Mouse (Mus musculus): ENCODE data around the gene Ndufb3.
"Not testable (repeated sequence)": the region's sequence is repeated elsewhere in the genome, so short reads cannot be mapped to it uniquely, and the experiment has no call there.

The Ndufb3 gene

DNA sequence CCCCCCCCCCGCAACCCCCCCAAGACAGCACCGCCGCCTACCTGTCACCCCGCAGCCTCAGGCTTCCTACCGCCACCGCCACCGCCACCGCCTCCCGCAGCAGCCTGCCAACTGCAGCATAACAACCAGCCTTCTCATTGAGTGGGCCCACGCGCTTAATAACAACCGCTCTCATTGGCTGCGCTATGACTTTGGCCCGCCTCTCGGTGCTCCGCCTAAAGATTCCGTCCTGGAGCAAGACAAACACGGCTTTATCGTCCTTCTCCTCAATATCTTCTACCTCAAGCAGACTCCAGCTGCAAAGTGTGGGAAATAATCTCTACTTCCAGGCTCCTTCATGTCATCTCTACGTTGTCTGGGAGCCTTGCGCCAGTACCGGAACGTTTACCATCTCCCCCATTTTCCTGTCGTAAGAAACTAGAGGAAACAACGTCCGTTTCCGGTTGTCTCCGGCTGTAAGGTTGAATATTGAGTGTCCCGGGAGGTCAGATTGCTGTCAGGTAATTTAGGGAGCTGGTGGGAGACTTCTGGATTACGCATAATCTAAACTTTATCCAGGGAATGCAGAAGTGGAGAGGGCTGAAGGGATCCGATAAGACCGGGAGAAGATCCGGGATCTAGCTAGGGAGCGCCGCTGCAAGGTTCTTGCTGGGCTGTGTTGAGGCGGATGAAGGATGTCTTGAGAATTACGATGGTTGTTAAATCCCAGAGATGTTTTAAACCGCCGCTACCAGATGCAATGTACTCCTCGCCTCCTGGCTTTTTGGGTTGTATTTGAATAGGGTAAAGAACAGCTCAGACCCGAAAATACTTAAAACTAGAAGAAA lies at the start of gene Ndufb3, which contains the start of gene Fam126b:
Gene Ndufb3 (plus strand): TSS at position 214 of the 827 bp plus-strand sequence.
Gene Fam126b (minus strand): TSS at position 153 of the 827 bp plus-strand sequence.
- DNase-seq (ENCODE audit: low spot score in 2 of 2), result peak; percentile 84 to 88

DNA sequence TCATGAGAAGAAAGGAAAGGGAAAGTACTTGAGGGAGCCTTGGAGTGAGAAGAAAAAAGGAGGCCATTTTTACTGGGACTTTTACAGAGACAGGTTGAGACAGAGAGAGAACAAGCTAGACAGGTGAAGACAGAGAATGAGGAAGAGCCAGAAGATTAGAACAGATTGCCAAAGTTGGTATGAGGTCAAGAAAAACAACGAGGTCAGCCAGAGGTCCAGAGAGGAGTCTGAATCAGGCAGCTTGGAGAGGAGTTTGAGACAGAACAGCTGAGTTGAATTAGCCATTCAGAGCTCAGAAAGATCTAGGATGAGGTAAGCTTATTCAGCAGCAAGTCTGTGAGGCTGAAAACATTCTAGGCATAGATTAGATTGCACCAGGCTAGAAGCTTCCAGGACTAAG lies 44.8 kb upstream of the Ndufb3 start:
- no peak for DNase-seq (ENCODE audit: low spot score in 2 of 2)

DNA sequence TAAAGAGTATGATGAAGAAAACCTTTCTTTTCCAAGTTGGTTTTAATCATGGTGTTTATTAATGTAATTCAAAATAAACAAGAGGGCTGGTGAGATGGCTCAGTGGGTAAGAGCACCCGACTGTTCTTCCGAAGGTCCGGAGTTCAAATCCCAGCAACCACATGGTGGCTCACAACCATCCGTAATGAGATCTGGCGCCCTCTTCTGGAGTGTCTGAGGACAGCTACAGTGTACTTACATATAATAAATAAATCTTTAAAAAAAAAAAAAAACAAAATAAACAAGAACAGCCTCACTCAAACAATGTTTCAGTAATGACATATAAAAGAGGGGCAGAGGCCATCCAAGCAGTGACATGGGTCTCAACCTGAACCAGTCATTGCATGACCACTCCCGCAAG lies 25.8 kb upstream of the Ndufb3 start:
- not testable (repeated sequence) for DNase-seq (ENCODE audit: low spot score in 2 of 2)

DNA sequence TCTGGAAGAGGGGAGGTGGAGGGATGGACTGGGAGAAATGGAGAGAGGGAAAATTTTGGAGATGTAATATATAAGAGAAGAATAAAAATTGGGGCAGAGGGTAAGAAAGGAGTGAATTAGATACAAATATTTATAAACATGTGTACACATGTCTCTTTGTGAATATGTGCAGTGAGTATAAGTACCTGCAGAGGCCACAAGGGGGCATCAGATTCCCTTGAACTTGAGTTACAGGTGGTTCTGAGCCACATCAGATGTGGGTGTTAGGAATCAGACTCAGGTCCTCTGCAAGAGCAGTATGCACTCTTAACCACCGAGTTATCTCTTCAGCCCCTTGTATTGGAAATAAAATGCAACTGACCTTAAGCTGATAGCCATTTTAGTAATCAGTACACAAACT lies 23.7 kb upstream of the Ndufb3 start:
- DNase-seq (ENCODE audit: low spot score in 2 of 2), result no peak

DNA sequence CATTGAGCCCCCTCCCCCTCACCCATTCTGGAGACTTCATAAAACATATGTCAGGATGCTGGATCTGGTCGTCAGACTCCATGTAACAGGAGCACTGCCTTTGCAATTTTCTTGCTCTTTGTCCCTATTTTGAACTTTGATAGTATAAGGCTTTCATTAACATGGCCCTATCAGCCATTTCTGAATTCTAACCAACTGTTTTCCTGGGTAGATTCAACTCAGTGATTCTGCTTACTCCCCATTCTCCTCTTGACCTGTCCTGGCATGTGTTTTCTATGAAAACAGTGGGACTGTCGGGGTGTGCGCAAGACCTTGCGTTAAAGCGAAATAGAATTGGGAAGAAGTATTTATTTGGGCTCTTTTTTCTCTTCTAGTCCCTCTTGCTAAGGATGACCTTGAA lies 21.2 kb upstream of the Ndufb3 start:
- DNase-seq (ENCODE audit: low spot score in 2 of 2), result no peak

DNA sequence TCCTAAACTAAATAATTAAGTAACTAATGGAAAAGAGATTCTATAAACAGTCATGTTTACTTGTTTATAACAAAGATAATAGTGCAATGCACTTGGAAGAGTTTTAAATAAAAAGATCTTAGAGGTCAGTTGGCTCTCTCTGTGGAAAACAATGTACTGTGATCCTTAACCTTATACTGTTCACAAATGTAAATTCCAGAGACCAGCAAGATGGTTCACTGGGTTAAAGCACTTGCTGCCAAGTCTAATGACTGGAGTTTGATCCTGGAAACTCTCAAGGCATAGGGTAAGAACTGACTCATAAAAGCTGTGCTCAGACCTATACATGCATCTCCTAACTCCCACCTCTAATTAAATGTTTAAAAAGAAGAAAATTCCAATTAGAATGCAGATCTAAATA lies 19.6 kb upstream of the Ndufb3 start:
- no peak for DNase-seq (ENCODE audit: low spot score in 2 of 2)

DNA sequence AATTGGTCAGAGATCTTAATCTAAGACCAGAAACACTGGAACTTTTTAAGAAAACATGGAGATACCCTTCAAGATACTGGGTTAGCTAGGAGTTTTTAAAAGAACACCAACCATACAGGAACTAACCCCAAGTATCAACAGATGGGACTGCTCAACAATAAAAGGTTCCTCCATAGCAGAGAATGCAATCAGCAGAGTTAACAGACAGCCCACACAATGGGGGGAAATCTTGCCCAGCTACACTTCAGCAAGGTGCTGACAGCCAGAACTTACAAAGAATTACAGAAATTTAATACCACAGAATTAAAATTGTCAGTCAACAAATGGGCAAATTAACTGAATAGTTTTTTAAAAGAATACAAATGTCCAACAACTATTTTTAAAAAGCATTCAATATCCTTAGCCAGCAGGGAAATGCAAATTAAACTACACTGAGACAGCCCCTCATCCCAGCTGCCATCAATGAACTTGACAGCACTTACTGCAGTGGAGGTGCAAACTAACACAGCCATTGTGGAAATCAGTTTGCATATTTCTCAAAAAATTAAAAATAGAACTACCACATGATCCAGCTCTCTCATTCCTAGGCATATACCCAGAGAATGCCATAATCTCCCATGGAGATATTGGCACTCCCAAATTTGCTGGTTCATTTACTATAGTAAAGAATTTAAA lies 17.6 kb upstream of the Ndufb3 start:
- DNase-seq (ENCODE audit: low spot score in 2 of 2), result no peak

DNA sequence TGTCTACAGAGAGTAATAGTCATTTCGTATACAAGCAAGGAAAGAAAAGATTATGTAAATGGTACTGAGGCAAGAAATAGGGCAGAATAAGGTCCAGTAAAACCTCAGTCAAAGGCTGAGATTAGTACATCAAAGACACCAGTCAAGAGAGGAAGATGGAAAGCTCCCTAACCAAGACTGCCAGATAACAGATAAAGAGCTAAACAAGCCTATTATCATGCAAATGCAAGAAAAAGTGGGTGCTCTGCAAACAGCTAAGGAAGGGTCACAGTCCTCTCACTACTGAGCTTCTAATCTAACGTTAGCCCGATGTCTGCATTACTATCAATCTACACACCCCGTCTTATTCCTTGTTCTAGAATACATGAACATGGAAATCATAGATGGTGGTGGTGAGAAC lies 15.7 kb upstream of the Ndufb3 start:
- DNase-seq (ENCODE audit: low spot score in 2 of 2), result no peak

DNA sequence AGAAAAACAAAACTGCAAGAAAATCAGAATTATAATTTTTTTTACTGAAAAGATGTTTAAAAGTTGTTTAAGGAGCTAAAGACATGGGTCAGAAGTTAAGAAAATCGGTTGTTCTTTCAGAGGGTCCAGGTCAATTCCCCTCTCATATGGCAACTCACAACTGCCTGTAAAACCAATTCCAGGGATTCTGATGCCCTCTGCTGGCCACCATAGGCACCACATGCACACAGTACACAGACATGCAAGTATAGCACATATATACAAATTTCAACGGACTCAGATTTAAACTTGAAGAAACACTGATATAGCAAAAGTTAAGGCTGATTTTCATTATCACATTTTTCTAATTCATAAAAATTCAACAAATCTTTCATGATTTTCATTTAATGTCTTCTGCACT lies 7.0 kb upstream of the Ndufb3 start:
- DNase-seq (ENCODE audit: low spot score in 2 of 2), result peak in 1 of 2 experiments; percentile 13

DNA sequence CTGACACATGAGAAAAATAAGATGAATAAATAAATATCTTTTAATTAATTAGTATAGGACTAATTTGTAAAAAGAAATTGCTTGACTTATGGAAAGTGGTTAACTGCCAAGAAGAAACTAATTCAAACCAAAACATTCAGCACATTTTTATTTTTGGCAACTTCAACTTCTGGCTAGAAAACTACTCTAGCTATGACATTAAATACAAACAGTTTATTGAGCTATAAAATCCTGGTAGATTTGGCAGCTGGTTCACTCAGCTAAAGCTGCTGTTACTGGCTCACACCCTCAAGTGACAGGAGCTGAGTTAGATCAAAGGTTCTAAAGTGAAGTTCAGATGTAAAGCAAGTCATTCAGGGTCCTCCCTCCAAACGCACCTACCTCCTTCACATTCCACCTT lies 3.6 kb upstream of the Ndufb3 start:
- no peak for DNase-seq (ENCODE audit: low spot score in 2 of 2)

DNA sequence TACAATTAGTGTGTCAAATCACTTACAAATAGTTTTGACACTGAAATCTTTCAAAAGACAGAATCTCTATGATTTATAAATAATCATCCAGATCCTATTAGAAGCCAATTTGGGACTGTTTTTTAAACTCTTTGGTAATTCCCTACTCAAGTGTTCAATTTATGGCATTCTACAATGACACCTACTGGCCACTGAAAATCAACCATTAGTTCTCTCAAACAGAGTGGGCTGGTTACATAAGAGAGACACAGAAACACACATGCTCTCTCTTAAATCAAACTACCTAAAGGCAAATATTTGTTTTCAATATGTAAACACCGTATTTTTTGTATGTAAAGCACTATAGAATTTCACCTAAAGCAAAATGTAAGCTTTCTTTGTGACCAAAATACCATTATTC lies 1.9 kb upstream of the Ndufb3 start:
- DNase-seq (ENCODE audit: low spot score in 2 of 2), result no peak

DNA sequence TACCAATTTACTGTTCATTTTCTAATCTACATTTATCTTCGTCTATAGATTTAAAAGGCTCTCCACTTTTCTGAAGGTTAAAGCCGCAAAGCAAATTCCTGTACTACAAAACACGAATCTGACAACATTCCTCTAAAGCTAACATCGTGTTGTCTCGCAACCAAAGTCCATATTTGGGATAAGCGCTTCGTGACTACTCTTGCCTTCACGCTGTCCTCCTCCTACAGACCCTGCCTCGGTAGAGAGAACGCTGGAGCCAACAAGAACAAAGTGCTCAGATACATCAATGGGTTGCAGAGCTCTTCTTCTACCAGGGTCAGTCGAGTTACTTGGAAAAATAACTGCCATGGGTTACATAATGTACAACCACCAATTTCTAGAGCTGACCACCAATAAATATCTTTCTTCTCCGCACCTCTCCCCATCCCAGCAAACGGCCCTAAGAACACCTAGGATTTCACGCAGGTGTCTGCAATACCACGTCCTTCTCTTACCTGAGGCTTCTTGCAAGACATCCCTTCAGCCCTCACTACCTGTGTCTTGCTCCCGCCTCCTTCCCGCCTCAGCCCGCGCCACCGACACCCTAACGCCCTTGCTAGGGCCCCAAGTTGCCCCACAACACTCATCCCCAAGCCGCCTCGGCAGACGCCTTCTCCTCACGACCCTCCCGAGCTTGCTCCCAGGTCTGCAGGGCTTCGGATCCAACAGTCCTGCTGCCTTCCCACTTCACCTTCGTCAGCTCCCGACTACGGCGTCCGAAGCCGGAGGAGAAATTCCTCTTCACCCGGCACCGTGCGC lies 612 bp upstream of the Ndufb3 start:
- DNase-seq (ENCODE audit: low spot score in 2 of 2), result peak in 1 of 2 experiments; percentile 17

DNA sequence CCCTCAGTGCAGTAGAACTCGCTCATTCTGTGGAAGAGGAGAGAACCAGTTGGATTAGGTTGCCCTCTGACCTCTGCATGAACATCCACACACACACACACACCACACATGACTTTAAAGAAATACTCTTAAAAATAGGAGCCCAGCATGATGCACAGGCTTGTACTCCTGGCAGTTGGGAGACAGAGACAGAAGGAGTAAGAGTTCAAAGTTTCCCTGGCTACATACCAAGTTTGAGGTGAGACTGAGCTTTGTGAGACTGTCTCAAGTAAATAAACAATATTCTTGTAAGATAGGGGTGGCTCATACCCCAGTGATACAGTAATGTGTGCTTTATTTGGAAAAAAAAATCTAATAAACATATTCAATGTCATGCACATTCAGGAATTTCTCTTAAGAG lies 1.3 kb downstream of the Ndufb3 start:
- DNase-seq (ENCODE audit: low spot score in 2 of 2), result no peak

DNA sequence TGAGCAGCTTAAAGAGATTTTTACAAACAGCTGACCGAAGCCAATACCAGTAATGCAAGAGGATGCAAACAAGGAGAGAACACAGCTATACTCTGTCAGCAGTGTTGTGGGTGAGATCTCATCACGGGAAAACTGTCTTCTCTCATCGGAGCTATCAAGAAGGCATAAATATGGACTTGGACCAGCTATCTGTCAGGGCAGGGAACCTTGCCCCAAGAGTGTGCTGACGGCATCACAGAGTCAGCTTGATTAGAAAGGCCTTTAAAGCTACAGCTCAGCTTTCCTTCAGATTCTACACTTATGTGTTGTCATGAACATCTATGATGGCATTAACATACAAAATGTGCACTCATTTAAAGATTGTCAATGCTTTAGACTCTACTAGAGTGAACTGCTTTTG lies 16.5 kb downstream of the Ndufb3 start:
- DNase-seq (ENCODE audit: low spot score in 2 of 2), result no peak

DNA sequence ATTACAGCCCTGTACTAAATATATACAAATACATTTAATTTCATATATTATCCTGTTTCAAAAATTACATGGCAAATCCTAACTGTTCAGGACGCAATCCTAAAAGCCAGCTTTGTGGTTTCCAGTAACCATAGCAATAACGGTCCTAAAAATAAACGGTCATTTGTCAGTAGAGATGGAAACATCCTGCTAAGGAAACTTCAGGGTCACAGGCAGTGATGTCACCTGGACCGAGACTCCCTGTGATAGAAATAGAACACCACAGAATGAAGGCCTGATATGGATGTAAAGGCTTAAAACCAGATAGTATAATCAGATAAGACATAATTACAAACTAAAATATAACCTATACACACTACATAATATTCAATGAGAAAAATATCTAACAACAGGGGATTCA lies 17.6 kb downstream of the Ndufb3 start:
- no peak for DNase-seq (ENCODE audit: low spot score in 2 of 2)

DNA sequence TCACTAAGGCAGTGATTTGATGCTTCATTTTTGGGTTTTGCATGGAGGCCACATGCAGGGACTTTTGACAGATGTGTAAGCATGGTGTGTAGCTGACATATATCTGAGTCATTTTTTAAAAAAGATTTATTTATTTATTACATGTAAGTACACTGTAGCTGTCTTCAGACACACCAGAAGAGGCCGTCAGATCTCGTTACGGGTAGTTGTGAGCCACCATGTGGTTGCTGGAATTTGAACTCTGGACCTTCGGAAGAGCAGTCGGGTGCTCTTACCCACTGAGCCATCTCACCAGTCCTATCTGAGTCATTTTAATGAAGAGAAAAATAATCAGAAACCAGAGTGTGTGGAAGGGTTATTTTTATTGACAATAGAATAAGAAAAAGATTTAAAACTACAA lies 23.4 kb downstream of the Ndufb3 start:
- not testable (repeated sequence) for DNase-seq (ENCODE audit: low spot score in 2 of 2)

DNA sequence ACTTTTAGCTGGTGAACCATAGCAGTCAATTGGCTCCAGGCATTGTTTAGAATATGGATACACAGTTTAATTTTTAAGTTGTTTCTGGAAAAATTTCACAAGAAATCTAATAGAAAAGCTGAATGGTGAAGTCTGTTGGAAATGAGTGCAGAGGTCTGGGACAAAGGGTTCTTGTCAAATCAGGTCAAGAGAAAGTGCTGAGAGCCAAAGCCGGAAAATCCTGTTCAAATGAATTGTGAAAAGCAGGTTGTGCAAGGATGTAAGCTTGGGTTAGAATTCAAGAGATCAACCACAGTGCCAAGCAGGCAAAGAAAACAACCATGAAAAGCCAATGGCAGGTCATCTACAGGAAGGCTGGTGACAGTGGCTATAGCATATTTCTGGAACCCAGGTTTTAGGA lies 24.0 kb downstream of the Ndufb3 start:
- DNase-seq (ENCODE audit: low spot score in 2 of 2), result no peak

DNA sequence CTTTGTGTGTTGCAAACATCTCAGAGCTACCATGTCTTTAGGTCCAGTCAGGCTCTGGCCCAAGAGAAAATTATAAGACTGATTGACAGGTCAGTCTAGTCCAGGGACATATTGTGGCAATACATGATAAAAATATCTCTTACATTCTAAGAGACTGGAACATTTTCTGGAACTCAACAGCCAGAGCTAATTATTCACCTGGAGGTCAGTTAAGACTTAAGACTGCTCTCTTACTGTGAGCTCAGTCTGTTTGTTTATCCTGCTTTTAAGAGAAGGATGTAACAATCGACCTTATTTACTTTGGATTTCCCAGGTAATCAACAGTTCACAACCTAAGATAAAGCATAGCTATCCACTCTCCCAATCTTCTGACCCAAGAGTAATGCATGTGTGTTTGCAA lies 24.4 kb downstream of the Ndufb3 start:
- no peak for DNase-seq (ENCODE audit: low spot score in 2 of 2)

DNA sequence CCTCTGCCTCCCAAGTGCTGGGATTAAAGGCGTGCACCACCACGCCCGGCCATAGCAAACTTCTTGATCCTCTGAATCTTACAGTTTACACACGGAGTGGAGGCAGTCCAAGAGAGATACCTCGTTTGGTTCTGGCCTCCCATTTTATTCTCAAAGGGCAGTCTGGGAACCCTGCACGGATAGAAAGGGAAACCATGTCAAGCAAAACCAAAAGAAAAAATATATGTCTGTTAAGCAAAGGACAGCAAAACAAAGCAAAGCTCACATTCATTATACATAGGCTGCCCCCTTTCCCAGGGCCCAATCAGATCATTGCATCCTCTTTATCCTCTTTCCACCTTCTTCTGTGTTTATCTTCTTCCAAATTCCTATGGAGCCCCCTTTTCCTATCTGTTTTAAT lies 27.6 kb downstream of the Ndufb3 start:
- peak in 1 of 2 experiments; percentile 25 for DNase-seq (ENCODE audit: low spot score in 2 of 2)

DNA sequence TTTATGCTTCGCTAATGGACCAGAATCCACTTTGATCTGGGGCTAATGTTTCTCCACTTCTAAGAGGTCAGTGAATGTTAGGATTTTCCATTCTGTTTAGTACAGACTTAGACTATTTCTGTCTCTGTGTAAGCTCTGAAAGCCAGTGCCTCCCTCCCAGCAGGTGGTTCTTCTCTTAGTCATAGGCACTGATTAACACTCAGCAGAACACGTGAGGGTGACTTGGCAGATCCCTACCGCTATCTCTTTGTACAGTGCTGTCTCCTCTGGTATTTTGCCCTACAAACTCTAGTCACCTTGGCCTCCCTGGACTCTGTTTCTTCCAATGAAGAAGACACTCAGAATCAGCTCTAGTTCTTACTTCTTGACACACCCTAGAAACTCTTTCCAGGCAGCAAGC lies 28.2 kb downstream of the Ndufb3 start:
- no peak for DNase-seq (ENCODE audit: low spot score in 2 of 2)

DNA sequence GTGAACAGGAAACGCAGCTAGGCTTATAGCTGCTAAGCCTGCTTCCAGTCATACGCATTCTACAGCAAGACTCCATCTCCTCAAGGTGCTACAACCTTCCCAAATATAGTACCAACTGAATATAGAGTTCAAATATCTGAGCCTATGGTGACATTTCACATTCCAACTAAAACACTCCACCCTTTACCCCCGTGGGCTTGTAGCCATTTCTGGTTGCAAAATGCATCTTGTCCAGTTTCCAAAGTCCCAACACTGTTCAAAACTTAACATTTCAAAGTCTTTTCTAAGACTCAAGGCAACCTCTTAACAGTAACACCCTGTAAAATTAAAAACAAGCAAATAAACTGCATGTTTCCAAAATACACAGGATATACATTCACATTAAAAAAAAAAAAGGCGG lies 29.0 kb downstream of the Ndufb3 start:
- no peak for DNase-seq (ENCODE audit: low spot score in 2 of 2)

DNA sequence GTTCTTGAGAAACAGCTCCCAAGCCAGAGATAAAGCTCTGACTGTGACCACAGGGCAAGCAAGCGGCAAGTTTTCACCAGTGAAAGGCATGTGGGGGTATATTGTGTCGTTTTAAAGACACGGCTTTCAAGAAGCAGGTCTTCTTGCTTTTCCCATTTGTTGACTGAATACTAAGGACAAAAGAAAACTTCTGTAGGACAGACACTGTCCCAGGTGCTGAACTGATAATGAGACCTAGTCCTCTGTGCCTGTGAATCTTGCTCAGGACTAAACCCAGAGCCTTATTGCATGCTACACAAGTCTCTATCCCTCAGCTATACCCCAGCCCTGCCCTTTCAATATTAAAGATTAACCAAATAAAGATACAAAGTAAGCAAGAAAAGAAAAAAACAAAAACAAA lies 30.0 kb downstream of the Ndufb3 start:
- no peak for DNase-seq (ENCODE audit: low spot score in 2 of 2)
